Mouse (Mus musculus) liver, embryonic 13.5 days (tissue): ENCODE data around the gene Kat8. TPM values are rescaled to one million over a fixed set of nuclear protein-coding genes. Genes with fewer than 3 reads are reported as not detected.
"Not testable (repeated sequence)": the region's sequence is repeated elsewhere in the genome, so short reads cannot be mapped to it uniquely, and the experiment has no call there.

ENCODE experiments used
- ATAC-seq: fragments of 200-750 bp; cut with Nextera tagmentation; 2 replicates; pipeline ENCODE4 v1.8.0; 2017; ENCODE audit warnings: low read depth, mild to moderate bottlenecking, moderate number of reproducible peaks, moderate library complexity
- DNase-seq: peaks from one replicate; pipeline ENCODE4 v3.0.0; 2022
- H3K27ac ChIP-seq: fragments of 300-500 bp; sonication (generic); 2 replicates; pipeline ENCODE4 v1.5.1; 2015; ENCODE audit warnings: moderate library complexity, mild to moderate bottlenecking, inconsistent platforms
- H3K27me3 ChIP-seq: fragments of 300-500 bp; sonication (generic); 2 replicates; pipeline ENCODE4 v1.6.1; 2015; ENCODE audit warnings: mild to moderate bottlenecking, inconsistent platforms
- H3K36me3 ChIP-seq: fragments of 300-500 bp; sonication (generic); 2 replicates; pipeline ENCODE4 v1.6.1; 2015; ENCODE audit warnings: mild to moderate bottlenecking, inconsistent platforms
- H3K4me1 ChIP-seq: fragments of 300-500 bp; sonication (generic); replicated peaks from 2 replicates; pipeline ENCODE4 v1.6.1; 2015; ENCODE audit warnings: inconsistent platforms
- H3K4me2 ChIP-seq: fragments of 300-500 bp; sonication (generic); 2 replicates; pipeline ENCODE4 v1.6.1; 2015; ENCODE audit warnings: inconsistent platforms, mild to moderate bottlenecking, moderate library complexity
- H3K4me3 ChIP-seq: fragments of 300-500 bp; sonication (generic); replicated peaks from 2 replicates; pipeline ENCODE4 v1.5.1; 2015; ENCODE audit warnings: mild to moderate bottlenecking, inconsistent platforms
- H3K9ac ChIP-seq: fragments of 300-500 bp; sonication (generic); 2 replicates; pipeline ENCODE4 v1.6.1; 2015; ENCODE audit warnings: mild to moderate bottlenecking, inconsistent platforms
- H3K9me3 ChIP-seq: fragments of 300-500 bp; sonication (generic); replicated peaks from 2 replicates; pipeline ENCODE4 v1.6.1; 2016; ENCODE audit warnings: inconsistent platforms
- WGBS: fragments of 180-500 bp; shearing (Covaris S2); methylation state at CpG from one replicate; pipeline ENCODE4 v1.1.7; 2015; ENCODE audit not compliant: insufficient replicate concordance; 5-methylcytosine and 5-hydroxymethylcytosine counted together
- polyA plus RNA-seq: library from polyadenylated mRNA; unstranded; fragments of >200 nt; fragmentation: Nextera tagmentation; extraction: Ambion mirVana; gene quantifications from 2 replicates; pipeline ENCODE4 v1.2.1, GENCODE M21; 2015

Kat8 gene
- polyA plus RNA-seq, 1 experiment from 2014 or later: 20.5 TPM

- H3K9ac ChIP-seq: no peak overlapping the region
- H3K4me1 ChIP-seq: peaks cover 32% of the 10 kb centered on the region
- 91% methylated on average over 12 of the region's 12 CpGs for WGBS
- H3K4me2 ChIP-seq: no peak overlapping the region
- no peak overlapping the region for H3K4me3 ChIP-seq
- ATAC-seq (no peak), DNase-seq (no peak)
- H3K27ac ChIP-seq: no peak overlapping the region
- peaks cover 80% of the 10 kb centered on the region for H3K36me3 ChIP-seq
- no peaks in the 10 kb centered on the region for H3K27me3 ChIP-seq
- peaks cover 52% of the 10 kb centered on the region for H3K9me3 ChIP-seq
These were observed 31.9 kb upstream of the Kat8 start for GRCm38 (mm10) chr7:127880431-127880830.

- no peak overlapping the region for H3K9ac ChIP-seq
- peaks cover 23% of the 10 kb centered on the region for H3K9me3 ChIP-seq
- H3K4me2 ChIP-seq: no peak overlapping the region
- H3K27ac ChIP-seq: peak overlapping the region; percentile 38; the same call in 1 of the 2 replicates
- H3K27me3 ChIP-seq: no peaks in the 10 kb centered on the region
- 47% methylated on average over 6 of the region's 6 CpGs for WGBS
- no peak for DNase-seq
- H3K36me3 ChIP-seq: peaks cover 88% of the 10 kb centered on the region
- peaks cover 25% of the 10 kb centered on the region for H3K4me1 ChIP-seq
- ATAC-seq: no peak
- no peak overlapping the region for H3K4me3 ChIP-seq
These were observed 26.4 kb upstream of the Kat8 start for GRCm38 (mm10) chr7:127885951-127886350.

- Histone ChIP-seq H3K4me3 (no peak overlapping the region), H3K4me1 (peaks cover 25% of the 10 kb centered on the region), H3K27me3 (no peaks in the 10 kb centered on the region), H3K4me2 (no peak overlapping the region), H3K9me3 (peaks cover 17% of the 10 kb centered on the region), H3K27ac (peak overlapping the region; percentile 38; the same call in 1 of the 2 replicates), H3K9ac (no peak overlapping the region), H3K36me3 (peaks cover 85% of the 10 kb centered on the region)
- DNase-seq (no peak), ATAC-seq (no peak)
- WGBS: 78% methylated on average over 6 of the region's 6 CpGs
These were observed 25.8 kb upstream of the Kat8 start for GRCm38 (mm10) chr7:127886551-127886950.

- H3K27me3 ChIP-seq: no peaks in the 10 kb centered on the region
- H3K9me3 ChIP-seq: peaks cover 10% of the 10 kb centered on the region
- H3K27ac ChIP-seq: no peak overlapping the region
- DNase-seq: no peak
- ATAC-seq: 0 out of 2 replicates have a peak, but pooled peaks have one; percentile 15
- H3K4me1 ChIP-seq: peaks cover 25% of the 10 kb centered on the region
- H3K9ac ChIP-seq: no peak overlapping the region
- 83% methylated on average over 8 of the region's 8 CpGs for WGBS
- no peak overlapping the region for H3K4me2 ChIP-seq
- peaks cover 85% of the 10 kb centered on the region for H3K36me3 ChIP-seq
- H3K4me3 ChIP-seq: no peak overlapping the region
These were observed 25.1 kb upstream of the Kat8 start for GRCm38 (mm10) chr7:127887191-127887590.

- Histone ChIP-seq H3K27me3 (no peaks in the 10 kb centered on the region), H3K9ac (no peak overlapping the region), H3K4me3 (no peak overlapping the region), H3K9me3 (0 out of 2 replicates have a peak, but pooled peaks cover 5% of the 10 kb centered on the region), H3K36me3 (peaks cover 85% of the 10 kb centered on the region), H3K4me1 (peaks cover 25% of the 10 kb centered on the region), H3K27ac (no peak overlapping the region), H3K4me2 (no peak overlapping the region)
- DNase-seq: no peak
- 75% methylated on average over 3 of the region's 3 CpGs for WGBS
- no peak for ATAC-seq
These were observed 24.5 kb upstream of the Kat8 start for GRCm38 (mm10) chr7:127887781-127888180.

GRCm38 (mm10) chr7:127888821-127889220 is 23.5 kb upstream of the Kat8 start:
- ATAC-seq (no peak), DNase-seq (no peak)
- H3K27ac ChIP-seq: no peak overlapping the region
- WGBS: 57% methylated on average over 3 of the region's 3 CpGs
- peaks cover 84% of the 10 kb centered on the region for H3K36me3 ChIP-seq
- H3K4me2 ChIP-seq: no peak overlapping the region
- H3K4me3 ChIP-seq: no peak overlapping the region
- H3K4me1 ChIP-seq: peaks cover 20% of the 10 kb centered on the region
- H3K9me3 ChIP-seq: no peaks in the 10 kb centered on the region
- H3K27me3 ChIP-seq: no peaks in the 10 kb centered on the region
- H3K9ac ChIP-seq: no peak overlapping the region

- DNase-seq: no peak
- Histone ChIP-seq H3K9me3 (no peaks in the 10 kb centered on the region), H3K4me1 (peaks cover 23% of the 10 kb centered on the region), H3K4me2 (no peak within 1 kb of the TSS), H3K36me3 (peaks cover 65% of the 10 kb centered on the region), H3K9ac (0 out of 2 replicates have a peak within 1 kb of the TSS, but pooled peaks have one; percentile 5), H3K4me3 (no peak within 1 kb of the TSS), H3K27me3 (no peaks in the 10 kb centered on the region), H3K27ac (0 out of 2 replicates have a peak within 1 kb of the TSS, but pooled peaks have one; percentile 13)
- no peak for ATAC-seq
- 55% methylated on average over 4 of the region's 4 CpGs for WGBS
These were observed 21.5 kb upstream of the Kat8 start, which contains the start of gene Prss53 for GRCm38 (mm10) chr7:127890798-127891197. TSS of gene Prss53 (minus strand) at chr7:127890970.

- Histone ChIP-seq H3K9ac (peak overlapping the region; percentile 79), H3K9me3 (no peaks in the 10 kb centered on the region), H3K4me1 (peaks cover 50% of the 10 kb centered on the region), H3K4me2 (peak overlapping the region; percentile 90), H3K36me3 (peaks cover 28% of the 10 kb centered on the region), H3K4me3 (peak overlapping the region; percentile 70), H3K27me3 (no peaks in the 10 kb centered on the region), H3K27ac (peak overlapping the region; percentile 86)
- ATAC-seq (no peak), DNase-seq (no peak)
- WGBS: 75% methylated on average over 5 of the region's 5 CpGs
These were observed 17.8 kb upstream of the Kat8 start for GRCm38 (mm10) chr7:127894480-127894879.

- Histone ChIP-seq H3K36me3 (peaks cover 25% of the 10 kb centered on the region), H3K4me2 (peak within 1 kb of the TSS; percentile 90), H3K9ac (peak within 1 kb of the TSS; percentile 79), H3K27me3 (no peaks in the 10 kb centered on the region), H3K4me1 (peaks cover 60% of the 10 kb centered on the region), H3K9me3 (no peaks in the 10 kb centered on the region), H3K27ac (peak within 1 kb of the TSS; percentile 86), H3K4me3 (peak within 1 kb of the TSS; percentile 70)
- WGBS: 0% methylated on average over 26 of the region's 26 CpGs
- ATAC-seq (peak; percentile 96), DNase-seq (peak; percentile 97)
These were observed 16.9 kb upstream of the Kat8 start, which contains the start of the genes Gm21974 and Vkorc1 for GRCm38 (mm10) chr7:127895442-127895841. TSS of gene Gm21974 (minus strand) at chr7:127895454. TSS of gene Vkorc1 (minus strand) at chr7:127895617.

- Histone ChIP-seq H3K9ac (peak overlapping the region; percentile 19; the same call in 1 of the 2 replicates), H3K4me2 (peak overlapping the region; percentile 90), H3K4me1 (peaks cover 64% of the 10 kb centered on the region), H3K4me3 (peak overlapping the region; percentile 70), H3K36me3 (peaks cover 25% of the 10 kb centered on the region), H3K27ac (peak overlapping the region; percentile 77)
- DNase-seq, H3K27me3 ChIP-seq, H3K9me3 ChIP-seq: not testable (repeated sequence)
- ATAC-seq: 0 out of 2 replicates have a peak, but pooled peaks have one; percentile 1
- WGBS: 53% methylated on average over 7 of the region's 7 CpGs
These were observed 16.4 kb upstream of the Kat8 start for GRCm38 (mm10) chr7:127895891-127896290.

GRCm38 (mm10) chr7:127896384-127896783 is 15.9 kb upstream of the Kat8 start:
- H3K9me3 ChIP-seq: no peaks in the 10 kb centered on the region
- 49% methylated on average over 13 of the region's 13 CpGs for WGBS
- peaks cover 68% of the 10 kb centered on the region for H3K4me1 ChIP-seq
- peak overlapping the region; percentile 90 for H3K4me2 ChIP-seq
- peaks cover 24% of the 10 kb centered on the region for H3K36me3 ChIP-seq
- H3K4me3 ChIP-seq: 0 out of 2 replicates have a peak overlapping the region, but pooled peaks have one; percentile 70
- peak overlapping the region; percentile 77; the same call in 1 of the 2 replicates for H3K27ac ChIP-seq
- H3K9ac ChIP-seq: no peak overlapping the region
- ATAC-seq (no peak), DNase-seq (peak; percentile 68)
- no peaks in the 10 kb centered on the region for H3K27me3 ChIP-seq

- Histone ChIP-seq H3K9ac (no peak overlapping the region), H3K4me1 (peaks cover 78% of the 10 kb centered on the region), H3K4me3 (no peak overlapping the region), H3K27ac (no peak overlapping the region), H3K4me2 (no peak overlapping the region), H3K27me3 (no peaks in the 10 kb centered on the region), H3K9me3 (no peaks in the 10 kb centered on the region), H3K36me3 (peaks cover 12% of the 10 kb centered on the region)
- ATAC-seq: no peak
- DNase-seq: no peak
- 73% methylated on average over 7 of the region's 7 CpGs for WGBS
These were observed 14.8 kb upstream of the Kat8 start for GRCm38 (mm10) chr7:127897542-127897941.
